Mouse (Mus musculus): ENCODE results near the gene Sult1c2.

DNA sequence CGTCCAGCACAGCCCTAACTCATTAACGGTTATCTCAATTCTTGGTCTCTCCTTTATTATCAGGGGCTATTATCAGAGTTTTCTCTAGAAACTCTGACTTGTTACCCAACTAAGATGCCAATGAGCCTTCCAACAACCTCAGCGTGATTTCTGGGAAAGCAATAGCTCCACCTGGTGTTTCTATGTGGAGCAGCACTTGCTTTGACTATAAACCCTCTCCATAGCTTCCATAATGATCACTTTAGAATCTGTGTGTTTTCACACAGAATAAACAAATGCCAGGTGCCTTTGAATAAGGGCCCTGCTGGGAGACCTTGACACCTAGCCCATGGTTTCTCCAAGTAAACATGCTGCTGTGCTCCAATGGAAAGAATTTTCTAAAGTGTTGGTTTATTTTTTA, 12.8 kb downstream of the Sult1c2 start:
- TF ChIP-seq GATA1 (IDR thresholded peaks at IDR 0.05; ENCODE audit: low read length) (no peak), TAL1 (IDR thresholded peaks at IDR 0.05; ENCODE audit: low read length) (no peak)

All from erythroblast, embryonic 14.5 days (primary cell).